Mouse (Mus musculus) MEL (cell line): ENCODE results near the gene Gjc2. TPM values are rescaled to one million over a fixed set of nuclear protein-coding genes. Genes with fewer than 3 reads are reported as not detected.

ENCODE experiments used
- BHLHE40 ChIP-seq: IDR thresholded peaks from 2 replicates; pipeline ENCODE4 v1.6.1; 2012; ENCODE audit warnings: low read depth, mild to moderate bottlenecking, inconsistent platforms, low read length, improper control_type of control experiment, borderline replicate concordance
- CHD1 ChIP-seq: IDR thresholded peaks from 2 replicates; pipeline ENCODE4 v1.6.1; 2012; ENCODE audit warnings: low read depth, mild to moderate bottlenecking, inconsistent platforms, low read length, improper control_type of control experiment
- EP300 ChIP-seq, 2 experiments: IDR thresholded peaks; 2 replicates each; pipeline ENCODE4 v1.6.1; 2011; ENCODE audit warnings: improper control_type of control experiment in 2 of 2, low read length in 2 of 2, low read depth in 1 of 2, mild to moderate bottlenecking in 1 of 2
- HCFC1 ChIP-seq: IDR thresholded peaks from 2 replicates; pipeline ENCODE4 v1.6.1; 2012; ENCODE audit warnings: low read depth, mild to moderate bottlenecking, inconsistent platforms, low read length, improper control_type of control experiment, moderate library complexity
- KAT2A ChIP-seq: conservative IDR thresholded peaks from 2 replicates; pipeline ENCODE4 v1.6.1; 2012; ENCODE audit warnings: low read depth, low read length, improper control_type of control experiment, inconsistent platforms
- MAX ChIP-seq: IDR thresholded peaks from 2 replicates; pipeline ENCODE4 v1.6.1; 2011; ENCODE audit warnings: low read length, improper control_type of control experiment
- MAZ ChIP-seq: IDR thresholded peaks from 2 replicates; pipeline ENCODE4 v1.6.1; 2012; ENCODE audit warnings: low read depth, mild to moderate bottlenecking, inconsistent platforms, low read length, improper control_type of control experiment
- MEF2A ChIP-seq: IDR thresholded peaks from 2 replicates; pipeline ENCODE4 v1.6.1; 2014; ENCODE audit warnings: low read depth, mild to moderate bottlenecking, inconsistent platforms, low read length, improper control_type of control experiment; ENCODE audit not compliant: poor library complexity, insufficient replicate concordance, severe bottlenecking; ENCODE audit errors: extremely low read depth
- MYB ChIP-seq: IDR thresholded peaks from 2 replicates; pipeline ENCODE4 v1.6.1; 2011; ENCODE audit warnings: mild to moderate bottlenecking, low read depth, low read length, improper control_type of control experiment
- MYC ChIP-seq: IDR thresholded peaks from 2 replicates; pipeline ENCODE4 v1.6.1; 2011; ENCODE audit warnings: low read depth, mild to moderate bottlenecking, low read length, improper control_type of control experiment, moderate library complexity
- NELFE ChIP-seq: IDR thresholded peaks from 2 replicates; pipeline ENCODE4 v1.6.1; 2011; ENCODE audit warnings: low read depth, low read length, improper control_type of control experiment
- NRF1 ChIP-seq: IDR thresholded peaks from 2 replicates; pipeline ENCODE4 v1.6.1; 2014; ENCODE audit warnings: low read depth, mild to moderate bottlenecking, inconsistent platforms, low read length, improper control_type of control experiment, moderate library complexity; ENCODE audit not compliant: poor library complexity, insufficient read depth, severe bottlenecking
- POLR2AphosphoS2 ChIP-seq: IDR thresholded peaks from 2 replicates; pipeline ENCODE4 v1.6.1; 2011; ENCODE audit warnings: low read length, improper control_type of control experiment
- POLR2AphosphoS5 ChIP-seq: IDR thresholded peaks from 2 replicates; pipeline ENCODE4 v1.6.1; 2012; ENCODE audit warnings: low read depth, borderline replicate concordance, mild to moderate bottlenecking, inconsistent platforms, low read length, moderate library complexity, mixed read lengths
- RAD21 ChIP-seq: IDR thresholded peaks from 2 replicates; pipeline ENCODE4 v1.6.1; 2011; ENCODE audit warnings: mild to moderate bottlenecking, low read depth, low read length, improper control_type of control experiment
- SMC3 ChIP-seq: IDR thresholded peaks from 2 replicates; pipeline ENCODE4 v1.6.1; 2011; ENCODE audit warnings: low read depth, low read length, improper control_type of control experiment
- TBP ChIP-seq: IDR thresholded peaks from 2 replicates; pipeline ENCODE4 v1.8.0; 2011; ENCODE audit warnings: low read depth, low read length, improper control_type of control experiment
- TCF12 ChIP-seq: IDR thresholded peaks from 2 replicates; pipeline ENCODE4 v1.6.1; 2014; ENCODE audit warnings: low read depth, mild to moderate bottlenecking, inconsistent platforms, low read length, improper control_type of control experiment, moderate library complexity
- UBTF ChIP-seq: IDR thresholded peaks from 2 replicates; pipeline ENCODE4 v1.6.1; 2012; ENCODE audit warnings: low read depth, mild to moderate bottlenecking, inconsistent platforms, low read length, improper control_type of control experiment, moderate library complexity, borderline replicate concordance; ENCODE audit not compliant: insufficient read depth
- USF1 ChIP-seq: IDR thresholded peaks from 2 replicates; pipeline ENCODE4 v1.6.1; 2014; ENCODE audit warnings: low read depth, mild to moderate bottlenecking, inconsistent platforms, low read length, improper control_type of control experiment, moderate library complexity
- ZC3H11A ChIP-seq: IDR thresholded peaks from 2 replicates; pipeline ENCODE4 v1.6.1; 2012; ENCODE audit warnings: low read depth, mild to moderate bottlenecking, inconsistent platforms, low read length, improper control_type of control experiment
- ZKSCAN1 ChIP-seq: IDR thresholded peaks from 2 replicates; pipeline ENCODE4 v1.6.1; 2012; ENCODE audit warnings: low read depth, mild to moderate bottlenecking, inconsistent platforms, low read length, improper control_type of control experiment, moderate library complexity
- ZMIZ1 ChIP-seq: IDR thresholded peaks from 2 replicates; pipeline ENCODE4 v1.6.1; 2012; ENCODE audit warnings: low read depth, mild to moderate bottlenecking, inconsistent platforms, low read length, improper control_type of control experiment, moderate library complexity
- ZNF384 ChIP-seq: IDR thresholded peaks from 2 replicates; pipeline ENCODE4 v1.6.1; 2012; ENCODE audit warnings: low read depth, mild to moderate bottlenecking, inconsistent platforms, low read length, improper control_type of control experiment
- polyA plus RNA-seq, 2 experiments: library from polyadenylated mRNA; stranded (reverse) in 1 of 2; unstranded in 1 of 2; fragments of >175 nt in 1 of 2; fragments of >200 nt in 1 of 2; gene quantifications; 2 replicates each; pipeline versions ENCODE4 v1.2.1 to v1.2.4; 2012; ENCODE audit warnings: low replicate concordance in 2 of 2, low read depth in 1 of 2; ENCODE audit not compliant: insufficient read length in 2 of 2, insufficient read depth in 1 of 2, missing spikeins in 1 of 2
- total RNA-seq: library from RNA; depleted of rRNA; stranded (reverse); fragments of 300-350 nt; gene quantifications from 2 replicates; pipeline ENCODE4 v1.2.3, GENCODE M21; 2012

The Gjc2 gene
- total and polyA plus RNA-seq, 3 experiments: 0.07 to 0.08 TPM; not detected in 1

DNA sequence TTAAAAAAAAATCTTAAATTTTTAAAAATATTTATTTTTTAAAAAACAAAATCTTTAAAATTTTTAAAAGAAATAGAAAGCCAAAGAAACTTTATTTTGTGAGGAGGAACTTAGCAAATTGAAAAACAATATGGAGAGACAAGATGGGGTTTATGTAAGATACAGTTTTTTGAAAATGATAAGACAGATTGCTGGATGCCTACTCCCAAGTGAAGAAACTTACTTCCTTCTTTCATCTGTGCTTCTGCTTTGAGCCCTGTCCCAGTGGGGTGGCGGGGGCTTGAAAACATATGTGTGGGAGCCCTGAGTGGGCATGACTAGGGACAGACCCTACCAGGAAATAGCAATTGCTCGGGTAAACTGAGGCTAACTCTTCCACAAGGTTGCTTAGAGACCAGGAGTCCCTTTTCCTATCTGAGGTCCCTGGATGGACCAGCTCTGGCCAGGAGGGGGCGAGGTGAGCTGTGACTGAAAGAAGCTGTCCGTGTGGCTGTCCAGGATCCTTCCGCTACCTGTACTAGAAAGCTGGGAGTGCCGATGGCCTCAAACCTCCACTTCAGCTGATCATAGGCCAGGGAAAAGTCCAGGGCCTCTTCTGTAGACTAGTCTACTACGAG, 47.2 kb upstream of the Gjc2 start (continued):
- 0 out of 2 replicates have a peak, but pooled peaks have one; percentile 18 for TF ChIP-seq NRF1
- TF ChIP-seq BHLHE40: no peak; the same call in 1 of the 2 replicates
- no peak; the same call in 1 of the 2 replicates for TF ChIP-seq ZNF384
- peak; percentile 72; the same call in 1 of the 2 replicates for TF ChIP-seq MAZ
- no peak for TF ChIP-seq MEF2A
- TF ChIP-seq SMC3: peak; percentile 62
- TF ChIP-seq RAD21: peak; percentile 53
- TF ChIP-seq ZMIZ1: no peak
- TF ChIP-seq TBP: 0 out of 2 replicates have a peak, but pooled peaks have one; percentile 19
- TF ChIP-seq USF1: no peak
- peak; percentile 48 to 76 for TF ChIP-seq EP300 (IDR thresholded peaks at IDR 0.05; ENCODE audit: low read depth in 1 of 2, low read length in 2 of 2)
- 0 out of 2 replicates have a peak, but pooled peaks have one; percentile 48 for TF ChIP-seq HCFC1
- TF ChIP-seq KAT2A: no peak
- TF ChIP-seq ZKSCAN1: no peak
- TF ChIP-seq MYC: peak; percentile 58; the same call in 1 of the 2 replicates
- no peak for TF ChIP-seq POLR2AphosphoS5
- no peak for TF ChIP-seq MYB
- no peak for TF ChIP-seq UBTF
- TF ChIP-seq TCF12: peak; percentile 32; the same call in 1 of the 2 replicates
- TF ChIP-seq ZC3H11A: no peak
- TF ChIP-seq MAX: no peak
- 0 out of 2 replicates have a peak, but pooled peaks have one; percentile 49 for TF ChIP-seq CHD1
- TF ChIP-seq NELFE: no peak
- TF ChIP-seq POLR2AphosphoS2: no peak
